Mouse (Mus musculus) induced T-regulatory cell, adult 2 months (primary cell): Measurements from ENCODE around the gene Tec.

ENCODE experiments used
- DNase-seq: peaks from one replicate; pipeline ENCODE4 v3.0.0-alpha.2; 2012; ENCODE audit warnings: low read depth

Tec gene

GRCm38 (mm10) chr5:72783123-72783522 is 85.2 kb downstream of the Tec start:
- DNase-seq: no peak

GRCm38 (mm10) chr5:72781776-72782175 is 86.5 kb downstream of the Tec start:
- DNase-seq: no peak

GRCm38 (mm10) chr5:72776595-72776994 is 91.7 kb downstream of the Tec start:
- DNase-seq: no peak

- DNase-seq: no peak
Measured at GRCm38 (mm10) chr5:72776127-72776526, 92.2 kb downstream of the Tec start.

- DNase-seq: peak; percentile 21
Measured at GRCm38 (mm10) chr5:72769841-72770240, 98.4 kb downstream of the Tec start.

GRCm38 (mm10) chr5:72763546-72763945 is 104.7 kb downstream of the Tec start:
- peak; percentile 50 for DNase-seq

DNA sequence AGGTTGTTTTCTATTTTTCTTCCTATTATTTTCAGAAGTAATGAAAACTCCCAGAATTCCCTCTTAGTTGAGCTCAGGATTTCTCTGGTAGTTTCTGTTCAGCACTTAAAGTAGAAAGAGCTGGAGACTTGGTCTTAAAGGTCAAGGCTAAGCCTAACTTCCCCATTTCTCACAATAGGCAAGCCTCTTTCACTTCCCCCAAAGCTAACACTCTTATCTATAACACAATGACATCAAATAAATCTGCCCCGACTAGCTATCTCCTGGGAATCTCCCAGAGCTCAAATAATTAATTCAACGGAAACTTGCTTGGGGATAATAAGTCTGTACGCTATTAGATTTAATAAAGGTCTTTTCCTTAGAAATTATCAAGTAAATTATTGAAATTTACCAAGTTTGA is 105.3 kb downstream of the Tec start:
- DNase-seq: peak; percentile 22

GRCm38 (mm10) chr5:72761758-72762157 is 106.5 kb downstream of the Tec start:
- DNase-seq: peak; percentile 19

DNA sequence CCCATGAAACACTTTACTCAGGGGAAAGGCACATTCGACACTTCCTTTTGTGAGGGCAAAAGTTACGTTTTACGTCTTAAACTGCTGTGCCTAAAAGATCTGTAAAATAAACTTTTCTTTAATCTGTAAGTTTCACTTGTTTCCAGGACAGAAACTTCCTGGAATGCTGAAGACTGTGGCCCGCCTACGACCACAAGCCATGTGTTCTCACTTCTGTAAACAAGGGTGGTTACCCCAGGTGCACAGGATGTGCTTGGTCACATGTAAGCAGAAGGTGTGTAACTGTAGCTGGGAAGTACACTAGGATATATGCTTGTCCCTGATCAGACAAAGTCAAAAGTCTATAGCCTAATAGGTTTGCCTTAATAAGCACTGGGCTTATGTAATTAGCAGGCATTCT is 107.0 kb downstream of the Tec start:
- DNase-seq: peak; percentile 59

- DNase-seq: peak; percentile 80
Measured at GRCm38 (mm10) chr5:72758925-72759924, 109.1 kb downstream of the Tec start.

GRCm38 (mm10) chr5:72757155-72757773 is 111.0 kb downstream of the Tec start:
- peak; percentile 62 for DNase-seq

DNA sequence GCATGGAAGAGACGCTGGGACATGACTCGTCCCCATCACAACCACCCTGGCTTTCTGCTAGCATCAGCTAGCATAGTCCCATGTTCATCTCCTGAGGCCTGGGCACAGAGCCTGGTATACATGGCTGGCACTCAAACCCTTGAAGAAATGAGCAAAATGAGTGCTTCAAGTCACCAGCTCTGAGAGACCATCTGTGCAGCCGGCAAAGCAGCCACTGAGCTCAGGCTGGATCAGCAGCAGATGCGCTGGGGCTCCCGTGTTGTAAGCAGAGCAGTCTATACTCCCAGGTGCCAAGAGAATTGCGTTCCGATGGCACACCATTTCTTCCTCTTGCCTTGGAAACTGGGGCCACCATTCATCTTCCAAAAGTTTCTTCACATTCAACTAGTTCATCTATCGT is 112.3 kb downstream of the Tec start:
- DNase-seq: no peak

DNA sequence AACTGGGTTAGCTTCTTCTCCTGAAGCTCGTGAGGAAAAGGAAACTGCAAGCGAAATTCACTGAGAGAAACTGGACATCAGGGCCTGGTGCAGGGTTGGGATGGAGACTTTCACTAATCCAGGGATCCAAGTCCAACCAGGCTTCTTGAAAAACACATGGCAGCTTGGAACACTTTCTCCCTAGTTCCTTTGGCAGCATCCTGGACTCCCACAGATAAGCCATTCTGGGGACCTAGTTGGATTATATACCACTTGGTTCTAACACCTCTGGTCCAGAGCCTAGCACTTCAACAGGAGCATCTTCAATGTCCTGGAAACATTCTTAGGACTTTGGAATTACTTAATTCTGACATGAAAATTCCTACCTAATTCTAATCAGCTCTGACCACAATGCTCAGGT is 113.2 kb downstream of the Tec start:
- DNase-seq: no peak

DNA sequence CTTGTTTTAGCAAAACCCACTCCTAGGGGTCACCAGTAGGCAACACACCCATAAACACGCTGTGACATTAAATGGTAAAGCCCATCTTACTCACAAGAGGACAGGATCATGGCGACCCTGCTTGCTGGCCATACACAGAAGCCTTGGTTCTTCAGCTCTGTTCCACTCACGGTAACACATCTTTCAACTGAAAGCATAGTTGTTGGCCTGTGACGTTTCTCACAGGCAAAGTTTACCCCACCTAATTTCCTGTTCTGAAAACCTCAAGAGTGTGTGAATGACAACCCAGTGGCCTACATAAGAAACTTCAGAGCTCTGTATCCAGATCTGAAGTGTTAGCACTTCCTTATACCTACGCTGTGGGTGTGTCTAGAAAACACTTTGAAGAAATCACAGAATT is 115.7 kb downstream of the Tec start, which contains the start of gene Txk:
TSS of gene Txk (minus strand) at position 193 of the 400 bp plus-strand sequence.
- peak; percentile 92 for DNase-seq

- peak; percentile 48 for DNase-seq
Measured at GRCm38 (mm10) chr5:72751056-72751758, 117.1 kb downstream of the Tec start.

- DNase-seq: peak; percentile 32
Measured at GRCm38 (mm10) chr5:72750226-72750625, 118.1 kb downstream of the Tec start.

DNA sequence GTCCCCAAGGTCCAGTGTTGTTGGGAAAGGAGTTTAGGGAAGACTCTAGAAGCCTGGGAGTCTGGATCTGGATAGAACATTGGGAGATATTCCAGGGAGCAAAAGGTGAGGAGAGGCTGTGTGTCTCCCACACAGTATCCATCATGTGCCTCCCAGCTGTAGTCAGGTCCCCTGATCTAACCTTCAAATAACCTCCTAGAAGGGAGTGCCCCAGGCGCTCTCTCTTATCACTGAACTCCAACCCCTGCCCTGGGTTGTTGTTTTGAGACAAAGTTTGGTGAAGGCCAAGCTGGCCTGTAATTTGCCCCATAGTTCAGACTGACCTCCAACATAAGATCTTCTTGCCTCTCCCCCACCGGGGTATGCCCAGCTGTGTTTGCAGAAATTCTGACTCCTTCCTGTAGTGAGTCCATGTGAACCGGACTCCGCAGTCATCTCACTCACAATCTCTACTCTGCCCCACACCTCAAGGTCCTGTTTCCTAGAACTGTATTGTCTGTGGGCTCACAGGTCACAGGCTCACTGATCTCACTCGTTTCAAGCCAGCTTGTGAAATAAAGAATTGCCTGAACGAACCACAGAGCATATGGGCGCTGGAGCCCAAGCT is 119.5 kb downstream of the Tec start:
- peak; percentile 46 for DNase-seq

DNA sequence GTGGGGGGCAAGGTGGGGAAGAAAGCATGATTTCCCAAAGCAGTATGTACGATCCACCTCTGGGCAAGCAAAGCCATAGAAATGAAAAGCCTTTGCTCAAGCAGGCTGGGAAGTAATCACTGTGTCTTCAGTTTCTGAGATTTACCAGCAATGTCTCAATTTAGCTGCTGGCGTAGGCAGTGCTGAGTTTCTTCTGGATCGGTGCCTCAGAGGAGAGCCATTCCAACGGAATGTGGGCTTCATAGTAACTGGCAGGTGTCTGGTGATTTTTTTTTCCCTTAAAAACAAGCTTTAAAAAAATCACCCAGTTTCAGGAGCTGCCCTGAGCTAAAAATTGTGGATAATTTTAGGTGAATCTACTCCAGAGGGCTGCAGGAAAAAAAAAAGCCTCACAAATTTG is 120.9 kb downstream of the Tec start:
- no peak for DNase-seq

- peak; percentile 35 for DNase-seq
Measured at GRCm38 (mm10) chr5:72746461-72746860, 121.8 kb downstream of the Tec start.

GRCm38 (mm10) chr5:72743103-72743502 is 125.2 kb downstream of the Tec start:
- no peak for DNase-seq

GRCm38 (mm10) chr5:72736868-72737267 is 131.4 kb downstream of the Tec start:
- no peak for DNase-seq

GRCm38 (mm10) chr5:72736437-72736836 is 131.8 kb downstream of the Tec start:
- DNase-seq: no peak
